Mouse (Mus musculus) testis, adult 2 months (tissue): Measurements from ENCODE around the gene Chtf18. TPM values are rescaled to one million over a fixed set of nuclear protein-coding genes. Genes with fewer than 3 reads are reported as not detected.

Experiments
- H3K27ac ChIP-seq: fragments of 200-500 bp; 2 replicates; pipeline ENCODE4 v1.5.1; 2012; ENCODE audit warnings: low read depth, low read length; ENCODE audit not compliant: control insufficient read depth, insufficient read depth
- H3K27me3 ChIP-seq: fragments of 200-500 bp; 2 replicates; pipeline ENCODE4 v1.6.1; 2012; ENCODE audit warnings: mild to moderate bottlenecking, low read length, moderate library complexity; ENCODE audit not compliant: control insufficient read depth, insufficient read depth
- H3K36me3 ChIP-seq: fragments of 200-500 bp; 2 replicates; pipeline ENCODE4 v1.6.1; 2012; ENCODE audit warnings: mild to moderate bottlenecking, low read length; ENCODE audit not compliant: control insufficient read depth, insufficient read depth
- H3K4me1 ChIP-seq: fragments of 200-500 bp; 2 replicates; pipeline ENCODE4 v1.6.1; 2012; ENCODE audit warnings: low read length; ENCODE audit not compliant: control insufficient read depth, insufficient read depth
- H3K4me3 ChIP-seq: fragments of 200-500 bp; 2 replicates; pipeline ENCODE4 v1.5.1; 2012; ENCODE audit warnings: low read depth, mild to moderate bottlenecking, low read length, moderate library complexity, mixed read lengths; ENCODE audit not compliant: control insufficient read depth
- CTCF ChIP-seq: fragments of 200-500 bp; IDR thresholded peaks from 2 replicates; pipeline ENCODE4 v1.5.1; 2012; ENCODE audit warnings: low read depth, mild to moderate bottlenecking, inconsistent platforms, low read length, moderate library complexity; ENCODE audit not compliant: control insufficient read depth, insufficient read depth, insufficient replicate concordance
- POLR2A ChIP-seq: fragments of 200-500 bp; IDR thresholded peaks from 2 replicates; pipeline ENCODE4 v1.6.1; 2012; ENCODE audit warnings: low read depth, mild to moderate bottlenecking, inconsistent platforms, low read length, moderate library complexity; ENCODE audit not compliant: control insufficient read depth
- polyA plus RNA-seq: library from polyadenylated mRNA; depleted of rRNA; stranded (reverse); fragments of >200 nt; gene quantifications from 2 replicates; pipeline ENCODE4 v1.2.3, GENCODE M21; 2012; rRNA removed

Chtf18 gene
- polyA plus RNA-seq, 1 experiment = 18.9 TPM

- Histone ChIP-seq H3K27me3 (no peaks in the 10 kb centered on the region), H3K4me3 (no peak overlapping the region), H3K4me1 (no peaks in the 10 kb centered on the region), H3K36me3 (no peaks in the 10 kb centered on the region), H3K27ac (no peak overlapping the region)
- no peak for TF ChIP-seq POLR2A
- peak; percentile 16; the same call in 1 of the 2 replicates for TF ChIP-seq CTCF
Measured at GRCm38 (mm10) chr17:25686323-25686722, 40.9 kb downstream of the Chtf18 start.

DNA sequence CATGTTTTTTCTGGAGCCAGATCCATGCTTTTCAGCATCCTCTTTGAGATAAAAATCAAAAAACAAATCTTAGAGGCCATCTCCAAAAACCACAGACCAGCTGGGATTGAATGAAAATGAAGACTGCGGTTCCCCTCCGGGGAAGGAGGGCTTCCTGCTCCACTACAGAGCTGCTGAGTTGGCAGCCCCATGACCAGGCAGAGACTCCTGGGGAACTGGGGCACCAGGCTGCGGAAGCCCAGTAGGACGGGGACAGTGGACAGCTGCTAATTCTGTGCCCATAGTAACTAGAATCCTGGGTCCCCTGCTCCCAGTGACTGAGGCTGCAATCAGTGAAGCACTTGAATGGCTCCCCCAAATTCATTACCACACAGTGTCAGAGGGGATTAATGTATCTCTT is 45.6 kb downstream of the Chtf18 start:
- Histone ChIP-seq H3K36me3 (no peaks in the 10 kb centered on the region), H3K27ac (no peak overlapping the region), H3K27me3 (no peaks in the 10 kb centered on the region), H3K4me1 (no peaks in the 10 kb centered on the region), H3K4me3 (no peak overlapping the region)
- TF ChIP-seq CTCF (no peak), POLR2A (no peak)

DNA sequence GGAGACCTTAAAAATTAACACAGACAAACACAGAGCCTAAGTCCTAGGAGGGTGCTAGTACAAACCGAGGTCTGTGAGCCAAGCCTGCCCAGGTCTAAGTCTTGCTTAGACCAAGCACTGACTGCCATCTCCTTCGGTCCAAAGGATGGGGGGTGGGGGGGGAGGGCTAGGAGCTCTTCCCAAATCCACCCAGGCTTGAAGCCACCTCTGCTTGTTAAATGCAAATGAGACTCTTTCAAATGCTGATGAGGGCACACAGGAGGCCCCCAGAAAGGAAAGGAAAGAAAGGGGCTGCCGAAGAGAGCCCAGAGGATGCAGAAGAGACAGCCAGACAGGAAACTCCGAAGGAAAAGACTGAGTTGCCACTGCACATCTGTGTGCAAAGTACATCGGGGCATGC is 47.4 kb downstream of the Chtf18 start:
- Histone ChIP-seq H3K4me3 (no peak overlapping the region), H3K4me1 (no peaks in the 10 kb centered on the region), H3K27me3 (no peaks in the 10 kb centered on the region), H3K27ac (no peak overlapping the region), H3K36me3 (no peaks in the 10 kb centered on the region)
- TF ChIP-seq POLR2A = no peak
- TF ChIP-seq CTCF = no peak

- Histone ChIP-seq H3K4me1 (no peaks in the 10 kb centered on the region), H3K27ac (no peak overlapping the region), H3K4me3 (no peak overlapping the region), H3K27me3 (no peaks in the 10 kb centered on the region), H3K36me3 (no peaks in the 10 kb centered on the region)
- TF ChIP-seq CTCF (no peak), POLR2A (no peak)
Measured at GRCm38 (mm10) chr17:25677969-25678368, 49.2 kb downstream of the Chtf18 start.

- no peak overlapping the region for H3K4me3 ChIP-seq
- no peaks in the 10 kb centered on the region for H3K36me3 ChIP-seq
- no peaks in the 10 kb centered on the region for H3K27me3 ChIP-seq
- no peaks in the 10 kb centered on the region for H3K4me1 ChIP-seq
- no peak for TF ChIP-seq CTCF
- no peak for TF ChIP-seq POLR2A
- no peak overlapping the region for H3K27ac ChIP-seq
Measured at GRCm38 (mm10) chr17:25672982-25673381, 54.2 kb downstream of the Chtf18 start.

Other genes starting within 250 kb of the Chtf18 start
- gene Sstr5, start 230.1 kb downstream of the Chtf18 start, polyA plus RNA-seq = 0.04 and 0.05 TPM in 2 replicates
- gene Sox8, start 156.7 kb downstream of the Chtf18 start, polyA plus RNA-seq = 6.7 and 8.2 TPM in 2 replicates
- 87.6 and 93.5 TPM in 2 replicates for gene Lmf1, start 148.3 kb downstream of the Chtf18 start, polyA plus RNA-seq
- gene Gng13, start 10.2 kb downstream of the Chtf18 start, polyA plus RNA-seq = 0.44 and 0.84 TPM in 2 replicates
- gene Rpusd1, start 251 bp upstream of the Chtf18 start, polyA plus RNA-seq = 8.3 and 9.8 TPM in 2 replicates
- 0.65 and 1.0 TPM in 2 replicates for gene Mslnl, start 8.6 kb upstream of the Chtf18 start, polyA plus RNA-seq
- 0.63 and 0.82 TPM in 2 replicates for gene Msln, start 27.0 kb upstream of the Chtf18 start, polyA plus RNA-seq
- 17.9 and 20.3 TPM in 2 replicates for gene Narfl, start 46.4 kb upstream of the Chtf18 start, polyA plus RNA-seq
- 81.1 and 83.4 TPM in 2 replicates for gene Haghl, start 58.3 kb upstream of the Chtf18 start, polyA plus RNA-seq
- gene Ccdc78, start 59.2 kb upstream of the Chtf18 start, polyA plus RNA-seq = 1.3 and 1.6 TPM in 2 replicates
- gene Fam173a, start 65.5 kb upstream of the Chtf18 start, polyA plus RNA-seq = 49.8 and 55.5 TPM in 2 replicates
- not detected in 2 replicates for gene AC134908.4, start 68.2 kb upstream of the Chtf18 start, polyA plus RNA-seq
- gene Metrn, start 69.7 kb upstream of the Chtf18 start, polyA plus RNA-seq = 19.4 and 21.1 TPM in 2 replicates
- gene Fbxl16, start 81.7 kb upstream of the Chtf18 start, polyA plus RNA-seq = 6.2 and 7.1 TPM in 2 replicates
- 35.8 and 36.0 TPM in 2 replicates for gene Wdr24, start 96.2 kb upstream of the Chtf18 start, polyA plus RNA-seq
- gene Jmjd8, start 101.4 kb upstream of the Chtf18 start, polyA plus RNA-seq = 16.4 and 18.6 TPM in 2 replicates
- 81.1 and 82.0 TPM in 2 replicates for gene Stub1, start 106.0 kb upstream of the Chtf18 start, polyA plus RNA-seq
- 2.1 and 2.7 TPM in 2 replicates for gene Rhbdl1, start 109.9 kb upstream of the Chtf18 start, polyA plus RNA-seq
- 9.0 and 11.2 TPM in 2 replicates for gene Gm20683, start 114.3 kb upstream of the Chtf18 start, polyA plus RNA-seq
- gene Rhot2, start 117.4 kb upstream of the Chtf18 start, polyA plus RNA-seq = 37.5 and 38.7 TPM in 2 replicates
- 49.9 and 54.9 TPM in 2 replicates for gene Wdr90, start 134.1 kb upstream of the Chtf18 start, polyA plus RNA-seq
- 28.2 and 28.8 TPM in 2 replicates for gene Mcrip2, start 141.3 kb upstream of the Chtf18 start, polyA plus RNA-seq
- 49.8 and 56.2 TPM in 2 replicates for gene Mettl26, start 147.7 kb upstream of the Chtf18 start, polyA plus RNA-seq
- gene Wfikkn1, start 153.4 kb upstream of the Chtf18 start, polyA plus RNA-seq = 0.96 and 0.98 TPM in 2 replicates
- 30.2 and 31.9 TPM in 2 replicates for gene Rab40c, start 192.3 kb upstream of the Chtf18 start, polyA plus RNA-seq
- 21.4 and 24.4 TPM in 2 replicates for gene Pigq, start 217.5 kb upstream of the Chtf18 start, polyA plus RNA-seq
- gene Nhlrc4, start 217.5 kb upstream of the Chtf18 start, polyA plus RNA-seq = 0.40 and 0.69 TPM in 2 replicates
- 0.10 and 0.20 TPM in 2 replicates for gene A930017K11Rik, start 225.1 kb upstream of the Chtf18 start, polyA plus RNA-seq